Mouse (Mus musculus) midbrain, embryonic 16.5 days (tissue): ENCODE measurements around the gene Disp2. TPM values are rescaled to one million over a fixed set of nuclear protein-coding genes. Genes with fewer than 3 reads are reported as not detected.

ENCODE experiments used
- ATAC-seq: fragments of 200-750 bp; cut with Nextera tagmentation; 2 replicates; pipeline ENCODE4 v1.8.0; 2017; ENCODE audit warnings: moderate TSS enrichment
- H3K27ac ChIP-seq: fragments of 300-500 bp; sonication (generic); 2 replicates; pipeline ENCODE4 v1.5.1; 2014; ENCODE audit warnings: mild to moderate bottlenecking, low read length, mixed read lengths
- H3K27me3 ChIP-seq: fragments of 300-500 bp; sonication (generic); 2 replicates; pipeline ENCODE4 v1.6.1; 2014; ENCODE audit warnings: low read depth, low read length, mixed read lengths; ENCODE audit not compliant: control insufficient read depth, insufficient read depth
- H3K36me3 ChIP-seq: fragments of 300-500 bp; sonication (generic); 2 replicates; pipeline ENCODE4 v1.6.1; 2014; ENCODE audit warnings: mild to moderate bottlenecking, low read length, moderate library complexity, mixed read lengths; ENCODE audit not compliant: control insufficient read depth, insufficient read depth
- H3K4me1 ChIP-seq: fragments of 300-500 bp; sonication (generic); 2 replicates; pipeline ENCODE4 v1.6.1; 2014; ENCODE audit warnings: mild to moderate bottlenecking, low read length, mixed read lengths; ENCODE audit not compliant: control insufficient read depth, insufficient read depth
- H3K4me2 ChIP-seq: fragments of 300-500 bp; sonication (generic); 2 replicates; pipeline ENCODE4 v1.6.1; 2014; ENCODE audit warnings: mild to moderate bottlenecking, low read length, mixed read lengths
- H3K4me3 ChIP-seq: fragments of 300-500 bp; sonication (generic); 2 replicates; pipeline ENCODE4 v1.5.1; 2014; ENCODE audit warnings: low read depth, mild to moderate bottlenecking, low read length, moderate library complexity, mixed read lengths
- H3K9ac ChIP-seq: fragments of 300-500 bp; sonication (generic); 2 replicates; pipeline ENCODE4 v1.6.1; 2014; ENCODE audit warnings: low read depth, low read length, mixed read lengths
- H3K9me3 ChIP-seq: fragments of 300-500 bp; sonication (generic); replicated peaks from 2 replicates; pipeline ENCODE4 v1.6.1; 2014; ENCODE audit warnings: mild to moderate bottlenecking, low read length, mixed read lengths; ENCODE audit not compliant: control insufficient read depth, poor library complexity, severe bottlenecking
- WGBS: fragments of 180-500 bp; shearing (Covaris S2); extraction: QIAGEN DNeasy Blood & Tissue Kit; methylation state at CpG from one replicate; pipeline ENCODE4 v1.1.7; 2014; 5-methylcytosine and 5-hydroxymethylcytosine counted together
- polyA plus RNA-seq: library from polyadenylated mRNA; unstranded; fragments of >200 nt; fragmentation: Nextera tagmentation; extraction: Ambion mirVana; gene quantifications from 2 replicates; pipeline ENCODE4 v1.2.1, GENCODE M21; 2015

Gene Disp2
- polyA plus RNA-seq, 1 experiment from 2014 or later: 77.0 TPM

GRCm38 (mm10) chr2:118838330-118838729, 58.8 kb downstream of the Disp2 start:
- Histone ChIP-seq H3K4me1 (no peaks in the 10 kb centered on the region), H3K9ac (no peak overlapping the region), H3K36me3 (no peaks in the 10 kb centered on the region), H3K9me3 (no peaks in the 10 kb centered on the region), H3K27me3 (no peaks in the 10 kb centered on the region), H3K4me2 (no peak overlapping the region), H3K27ac (no peak overlapping the region), H3K4me3 (no peak overlapping the region)
- ATAC-seq: no peak
- WGBS: 55% methylated on average over 5 of the region's 5 CpGs

GRCm38 (mm10) chr2:118841186-118841585, 61.7 kb downstream of the Disp2 start:
- Histone ChIP-seq H3K9me3 (no peaks in the 10 kb centered on the region), H3K9ac (no peak overlapping the region), H3K4me2 (no peak overlapping the region), H3K4me3 (no peak overlapping the region), H3K36me3 (no peaks in the 10 kb centered on the region), H3K27ac (no peak overlapping the region), H3K4me1 (no peaks in the 10 kb centered on the region), H3K27me3 (no peaks in the 10 kb centered on the region)
- ATAC-seq: no peak
- 79% methylated on average over 5 of the region's 5 CpGs for WGBS

- Histone ChIP-seq H3K9ac (no peak overlapping the region), H3K4me2 (no peak overlapping the region)
- no peak for ATAC-seq
These were observed 62.3 kb downstream of the Disp2 start for GRCm38 (mm10) chr2:118841774-118842173.

GRCm38 (mm10) chr2:118844427-118844826, 64.9 kb downstream of the Disp2 start:
- Histone ChIP-seq H3K4me1 (no peaks in the 10 kb centered on the region), H3K9me3 (no peaks in the 10 kb centered on the region), H3K4me3 (no peak overlapping the region), H3K4me2 (no peak overlapping the region), H3K27me3 (no peaks in the 10 kb centered on the region), H3K9ac (no peak overlapping the region), H3K36me3 (no peaks in the 10 kb centered on the region), H3K27ac (no peak overlapping the region)
- WGBS: 84% methylated on average over 3 of the region's 3 CpGs
- ATAC-seq: no peak

More at GRCm38 (mm10) chr2:118841774-118842173, 62.3 kb downstream of the Disp2 start:
- Histone ChIP-seq H3K27ac (no peak overlapping the region), H3K36me3 (no peaks in the 10 kb centered on the region), H3K27me3 (no peaks in the 10 kb centered on the region), H3K4me1 (no peaks in the 10 kb centered on the region), H3K9me3 (no peaks in the 10 kb centered on the region), H3K4me3 (no peak overlapping the region)
- 94% methylated on average over 4 of the region's 4 CpGs for WGBS

- no peaks in the 10 kb centered on the region for H3K9me3 ChIP-seq
- ATAC-seq: no peak
- no peaks in the 10 kb centered on the region for H3K27me3 ChIP-seq
- H3K4me1 ChIP-seq: no peaks in the 10 kb centered on the region
- H3K36me3 ChIP-seq: no peaks in the 10 kb centered on the region
- H3K4me3 ChIP-seq: no peak overlapping the region
- H3K27ac ChIP-seq: no peak overlapping the region
- H3K9ac ChIP-seq: no peak overlapping the region
- WGBS: 59% methylated on average over 7 of the region's 7 CpGs
- no peak overlapping the region for H3K4me2 ChIP-seq
These were observed 66.7 kb downstream of the Disp2 start for GRCm38 (mm10) chr2:118846246-118846645.

- H3K4me2 ChIP-seq: no peak overlapping the region
- H3K4me1 ChIP-seq: no peaks in the 10 kb centered on the region
- no peaks in the 10 kb centered on the region for H3K36me3 ChIP-seq
- no peak for ATAC-seq
- no peaks in the 10 kb centered on the region for H3K27me3 ChIP-seq
- no peak overlapping the region for H3K4me3 ChIP-seq
- no peak overlapping the region for H3K27ac ChIP-seq
- 42% methylated on average over 3 of the region's 3 CpGs for WGBS
- H3K9me3 ChIP-seq: no peaks in the 10 kb centered on the region
- H3K9ac ChIP-seq: no peak overlapping the region
These were observed 72.2 kb downstream of the Disp2 start for GRCm38 (mm10) chr2:118851756-118852155.

Other genes with a start within 250 kb of the Disp2 start
- 1.2 and 2.0 TPM in 2 replicates for gene Bmf, start 230.0 kb upstream of the Disp2 start, polyA plus RNA-seq
- 7.0 and 8.8 TPM in 2 replicates for gene Bub1b, start 181.5 kb upstream of the Disp2 start, polyA plus RNA-seq
- 62.7 and 65.5 TPM in 2 replicates for gene Pak6, start 116.4 kb upstream of the Disp2 start, polyA plus RNA-seq
- gene Ankrd63, start 75.8 kb upstream of the Disp2 start, polyA plus RNA-seq: not detected in 2 replicates
- 0.44 and 0.50 TPM in 2 replicates for gene Plcb2, start 51.3 kb upstream of the Disp2 start, polyA plus RNA-seq
- gene Inafm2, start 34.0 kb upstream of the Disp2 start, polyA plus RNA-seq: 17.9 and 18.9 TPM in 2 replicates
- 1.2 and 1.6 TPM in 2 replicates for gene Ccdc9b, start 17.1 kb upstream of the Disp2 start, polyA plus RNA-seq
- gene Phgr1, start 7.0 kb upstream of the Disp2 start, polyA plus RNA-seq: not detected in 2 replicates
- 13.8 TPM in 2 replicates for gene Knstrn, start 34.3 kb downstream of the Disp2 start, polyA plus RNA-seq
- gene Ivd, start 82.2 kb downstream of the Disp2 start, polyA plus RNA-seq: 38.6 and 46.3 TPM in 2 replicates
- 6.4 and 6.9 TPM in 2 replicates for gene Bahd1, start 120.7 kb downstream of the Disp2 start, polyA plus RNA-seq
- 4.6 and 4.7 TPM in 2 replicates for gene Chst14, start 146.8 kb downstream of the Disp2 start, polyA plus RNA-seq
- gene Ccdc32, start 249.7 kb downstream of the Disp2 start, polyA plus RNA-seq: 40.7 and 44.6 TPM in 2 replicates